Mouse (Mus musculus): ENCODE data around the gene Gbe1.

Gbe1 gene

GRCm38 (mm10) chr16:70585964-70586363 is 272.2 kb downstream of the Gbe1 start:
- no peak for DNase-seq

GRCm38 (mm10) chr16:70602326-70602725 is 288.6 kb downstream of the Gbe1 start:
- DNase-seq: no peak

GRCm38 (mm10) chr16:70608358-70608757 is 294.6 kb downstream of the Gbe1 start:
- DNase-seq: no peak

- no peak for DNase-seq
Measured at GRCm38 (mm10) chr16:70617691-70618090, 303.9 kb downstream of the Gbe1 start.

- no peak for DNase-seq
Measured at GRCm38 (mm10) chr16:70618168-70618567, 304.4 kb downstream of the Gbe1 start.

Data from B cell, adult 2 months (primary cell).